Mouse (Mus musculus) heart, embryonic 15.5 days (tissue): ENCODE data around the gene Rmi1. TPM values are rescaled to one million over a fixed set of nuclear protein-coding genes. Genes with fewer than 3 reads are reported as not detected.
"Not testable (repeated sequence)": the region's sequence is repeated elsewhere in the genome, so short reads cannot be mapped to it uniquely, and the experiment has no call there.

Experiments
- ATAC-seq: fragments of 200-750 bp; cut with Nextera tagmentation; replicated peaks from 2 replicates; pipeline ENCODE4 v1.8.0; 2017; ENCODE audit warnings: low read depth, moderate TSS enrichment; ENCODE audit not compliant: insufficient number of reproducible peaks, insufficient read depth, low FRiP score
- H3K27ac ChIP-seq: fragments of 300-500 bp; sonication (generic); 2 replicates; pipeline ENCODE4 v1.5.1; 2015; ENCODE audit warnings: mild to moderate bottlenecking, inconsistent platforms
- H3K27me3 ChIP-seq: fragments of 300-500 bp; sonication (generic); 2 replicates; pipeline ENCODE4 v1.6.1; 2015; ENCODE audit warnings: inconsistent platforms
- H3K36me3 ChIP-seq: fragments of 300-500 bp; sonication (generic); 2 replicates; pipeline ENCODE4 v1.6.1; 2015; ENCODE audit warnings: mild to moderate bottlenecking, inconsistent platforms
- H3K4me1 ChIP-seq: fragments of 300-500 bp; sonication (generic); replicated peaks from 2 replicates; pipeline ENCODE4 v1.6.1; 2015; ENCODE audit warnings: inconsistent platforms
- H3K4me2 ChIP-seq: fragments of 300-500 bp; sonication (generic); 2 replicates; pipeline ENCODE4 v1.6.1; 2015; ENCODE audit warnings: inconsistent platforms, mild to moderate bottlenecking, moderate library complexity
- H3K4me3 ChIP-seq: fragments of 300-500 bp; sonication (generic); 2 replicates; pipeline ENCODE4 v1.5.1; 2015; ENCODE audit warnings: mild to moderate bottlenecking, inconsistent platforms
- H3K9ac ChIP-seq: fragments of 300-500 bp; sonication (generic); 2 replicates; pipeline ENCODE4 v1.6.1; 2015; ENCODE audit warnings: mild to moderate bottlenecking, inconsistent platforms
- H3K9me3 ChIP-seq: fragments of 300-500 bp; sonication (generic); replicated peaks from 2 replicates; pipeline ENCODE4 v1.6.1; 2016; ENCODE audit warnings: inconsistent platforms
- WGBS: fragments of 180-500 bp; shearing (Covaris S2); methylation state at CpG from one replicate; pipeline ENCODE4 v1.1.7; 2015; ENCODE audit warnings: mixed read lengths; 5-methylcytosine and 5-hydroxymethylcytosine counted together
- polyA plus RNA-seq: library from polyadenylated mRNA; unstranded; fragments of >200 nt; fragmentation: Nextera tagmentation; extraction: Ambion mirVana; gene quantifications from 2 replicates; pipeline ENCODE4 v1.2.1, GENCODE M21; 2015

Gene Rmi1
- polyA plus RNA-seq, 1 experiment from 2014 or later: 18.5 TPM

DNA sequence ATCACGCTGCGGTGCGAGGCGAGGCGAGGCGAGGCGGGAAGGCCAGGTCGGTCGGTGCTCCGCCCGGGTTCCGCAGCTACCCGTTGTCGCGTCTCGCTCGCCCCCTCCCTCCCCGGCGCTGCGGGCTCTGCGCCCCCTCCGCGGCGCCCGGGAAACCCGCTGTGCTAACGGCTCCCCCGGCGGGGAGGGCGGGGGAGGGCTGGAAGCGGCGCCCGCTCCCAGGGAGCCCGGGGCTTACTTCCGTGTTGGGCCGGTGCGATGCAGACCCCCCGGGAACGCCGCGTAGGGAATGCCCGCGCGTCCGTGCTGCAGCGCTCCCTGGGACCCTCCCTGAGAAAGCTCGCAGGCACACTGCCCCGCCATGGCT lies 679 bp downstream of the Rmi1 start:
- ATAC-seq: peak; percentile 69
- no peaks in the 10 kb centered on the region for H3K27me3 ChIP-seq
- H3K4me2 ChIP-seq: peak overlapping the region; percentile 64
- H3K27ac ChIP-seq: peak overlapping the region; percentile 100
- under 1% methylated on average over 46 of the region's 48 CpGs for WGBS
- peaks cover 11% of the 10 kb centered on the region for H3K36me3 ChIP-seq
- peak overlapping the region; percentile 100 for H3K4me3 ChIP-seq
- no peaks in the 10 kb centered on the region for H3K9me3 ChIP-seq
- H3K4me1 ChIP-seq: peaks cover 8% of the 10 kb centered on the region
- H3K9ac ChIP-seq: peak overlapping the region; percentile 100

DNA sequence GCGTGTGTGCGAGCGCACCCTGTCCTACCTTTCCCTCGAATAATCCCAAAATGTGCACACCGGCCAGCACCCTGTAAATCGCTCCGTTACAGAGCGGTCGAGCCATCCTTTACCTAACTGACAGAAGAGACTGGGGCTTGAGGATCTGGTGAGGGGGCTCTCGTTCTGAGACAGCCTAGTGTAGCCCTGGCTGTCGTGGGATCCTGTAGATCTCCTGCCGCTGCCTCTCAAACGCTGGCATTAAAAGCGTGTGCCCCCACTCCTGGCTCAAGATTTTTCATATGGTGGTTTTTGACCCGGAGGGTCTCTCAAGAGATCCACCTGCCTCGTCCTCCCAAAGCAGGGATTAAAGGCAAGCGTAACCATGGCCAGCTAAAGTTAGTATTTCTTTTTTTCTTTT lies 1.2 kb downstream of the Rmi1 start, which contains the start of gene Hnrnpk:
Gene Hnrnpk (minus strand): TSS at position 101 of the 400 bp plus-strand sequence.
- H3K4me1 ChIP-seq, H3K9me3 ChIP-seq, ATAC-seq, H3K36me3 ChIP-seq, H3K27me3 ChIP-seq: not testable (repeated sequence)
- peak within 1 kb of the TSS; percentile 100 for H3K9ac ChIP-seq
- H3K4me2 ChIP-seq: peak within 1 kb of the TSS; percentile 64
- H3K4me3 ChIP-seq: peak within 1 kb of the TSS; percentile 100
- peak within 1 kb of the TSS; percentile 100 for H3K27ac ChIP-seq
- 7% methylated on average over 17 of the region's 17 CpGs for WGBS

DNA sequence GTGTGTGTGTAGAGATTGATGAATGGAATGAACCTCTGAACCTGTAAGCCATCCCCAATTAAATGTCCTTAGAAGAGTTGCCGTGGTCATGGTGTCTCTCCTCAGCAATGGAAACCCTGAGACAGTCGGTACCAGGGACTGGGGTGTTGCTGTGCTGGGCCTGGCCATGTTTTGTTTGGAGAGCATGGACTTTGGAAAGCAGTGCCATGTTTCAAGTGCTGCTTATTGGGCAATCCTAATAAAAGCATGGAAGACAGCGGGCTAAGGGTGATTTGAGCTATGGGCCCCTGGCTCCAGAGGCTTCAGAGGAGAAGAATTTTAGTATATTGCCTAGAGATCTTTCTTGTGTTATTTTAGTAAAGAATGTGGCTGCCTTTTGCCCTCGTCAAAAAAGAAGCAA lies 9.0 kb downstream of the Rmi1 start:
- Histone ChIP-seq H3K9ac (no peak overlapping the region), H3K27me3 (no peaks in the 10 kb centered on the region), H3K9me3 (peaks cover 5% of the 10 kb centered on the region; the same call in 1 of the 2 replicates), H3K27ac (no peak overlapping the region), H3K36me3 (peaks cover 14% of the 10 kb centered on the region; the same call in 1 of the 2 replicates), H3K4me1 (0 out of 2 replicates have a peak, but pooled peaks cover 7% of the 10 kb centered on the region), H3K4me2 (no peak overlapping the region), H3K4me3 (no peak overlapping the region)
- WGBS: 92% methylated on average over 4 of the region's 4 CpGs
- no peak for ATAC-seq

DNA sequence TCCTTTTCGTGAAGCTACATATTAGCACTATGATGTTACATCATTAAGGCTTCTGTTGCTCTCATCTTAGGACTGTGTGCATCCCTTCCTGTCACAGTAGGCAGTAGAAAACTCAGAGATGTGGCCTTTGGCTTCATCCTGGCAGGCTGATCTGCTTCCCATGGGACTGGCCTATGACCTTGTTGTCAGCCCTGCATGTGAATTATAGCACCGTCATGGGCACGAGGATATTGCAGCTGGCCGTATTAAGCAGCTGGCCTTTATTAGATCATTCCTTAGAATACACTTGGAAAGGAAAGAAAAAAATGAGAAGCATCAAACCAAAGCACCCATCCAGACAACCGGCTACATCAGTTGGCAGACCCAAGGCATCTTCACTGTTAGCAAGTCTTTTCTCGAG lies 13.3 kb downstream of the Rmi1 start:
- 80% methylated on average over 6 of the region's 6 CpGs for WGBS
- Histone ChIP-seq H3K27me3 (no peaks in the 10 kb centered on the region), H3K36me3 (peaks cover 10% of the 10 kb centered on the region; the same call in 1 of the 2 replicates), H3K4me1 (0 out of 2 replicates have a peak, but pooled peaks cover 8% of the 10 kb centered on the region), H3K9ac (no peak overlapping the region), H3K27ac (no peak overlapping the region), H3K9me3 (peaks cover 5% of the 10 kb centered on the region; the same call in 1 of the 2 replicates), H3K4me2 (no peak overlapping the region), H3K4me3 (no peak overlapping the region)
- no peak for ATAC-seq

DNA sequence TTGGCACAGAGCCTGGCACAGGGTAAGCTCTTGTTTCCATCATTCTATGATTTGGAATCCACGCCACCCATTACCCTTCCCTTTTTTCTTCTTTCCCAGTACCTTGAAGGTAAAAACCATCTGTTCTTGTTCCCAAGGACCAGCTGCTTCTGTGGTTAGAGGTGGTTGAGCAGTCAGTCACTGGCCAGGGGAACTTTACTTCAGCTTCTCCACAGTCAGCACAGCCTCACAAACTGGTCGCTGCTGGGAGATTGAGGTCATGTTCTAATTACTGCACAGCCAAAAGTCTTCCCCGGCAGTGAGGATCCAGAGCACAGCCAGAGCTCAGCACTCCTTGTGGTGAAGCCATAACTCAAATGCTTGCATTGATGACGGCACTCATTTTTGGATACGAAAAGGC lies 13.8 kb downstream of the Rmi1 start:
- no peak overlapping the region for H3K9ac ChIP-seq
- H3K36me3 ChIP-seq: peaks cover 7% of the 10 kb centered on the region; the same call in 1 of the 2 replicates
- H3K9me3 ChIP-seq: peaks cover 5% of the 10 kb centered on the region; the same call in 1 of the 2 replicates
- H3K4me1 ChIP-seq: 0 out of 2 replicates have a peak, but pooled peaks cover 8% of the 10 kb centered on the region
- no peaks in the 10 kb centered on the region for H3K27me3 ChIP-seq
- ATAC-seq: no peak
- no peak overlapping the region for H3K4me3 ChIP-seq
- no peak overlapping the region for H3K27ac ChIP-seq
- no peak overlapping the region for H3K4me2 ChIP-seq
- WGBS: 60% methylated on average over 5 of the region's 5 CpGs

DNA sequence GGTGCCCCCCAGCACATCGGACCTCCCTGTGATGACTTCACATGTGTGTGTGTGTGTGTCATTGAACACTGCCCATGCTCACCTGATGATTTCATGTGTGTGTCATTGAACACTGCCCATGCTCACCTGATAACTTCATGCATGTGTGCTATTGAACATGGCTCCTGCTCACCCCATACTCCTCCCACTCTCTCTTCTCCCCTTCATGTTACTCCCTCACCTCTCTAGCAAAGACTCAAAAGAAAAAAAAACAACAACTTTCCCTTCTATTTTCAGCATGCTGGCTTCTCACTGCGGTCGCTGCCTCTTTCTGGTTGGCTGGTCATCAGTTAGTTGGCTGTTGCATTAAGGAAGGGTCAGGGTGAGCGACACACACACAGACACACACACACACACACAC lies 16.6 kb downstream of the Rmi1 start:
- no peaks in the 10 kb centered on the region for H3K9me3 ChIP-seq
- no peak overlapping the region for H3K4me3 ChIP-seq
- H3K9ac ChIP-seq: no peak overlapping the region
- peaks cover 20% of the 10 kb centered on the region for H3K4me1 ChIP-seq
- ATAC-seq: no peak
- no peaks in the 10 kb centered on the region for H3K36me3 ChIP-seq
- H3K4me2 ChIP-seq: no peak overlapping the region
- no peak overlapping the region for H3K27ac ChIP-seq
- H3K27me3 ChIP-seq: no peaks in the 10 kb centered on the region
- WGBS: 74% methylated on average over 4 of the region's 4 CpGs

DNA sequence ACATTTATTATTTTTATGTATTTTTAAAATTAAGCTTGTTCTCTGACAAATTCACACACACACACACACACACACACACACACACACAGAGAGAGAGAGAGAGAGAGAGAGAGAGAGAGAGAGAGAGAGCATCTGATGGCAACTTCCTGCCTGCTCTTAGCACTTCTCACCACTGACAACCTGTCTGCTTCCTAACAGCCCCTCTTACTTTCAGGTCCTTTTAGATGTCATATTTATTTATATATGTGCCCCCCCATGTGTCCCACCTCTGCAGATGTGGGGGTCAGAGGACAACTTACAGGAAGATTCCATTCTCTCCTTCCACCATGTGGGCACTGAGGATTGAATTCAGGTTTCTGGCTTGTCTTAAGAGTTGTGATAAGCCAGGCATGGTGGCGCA lies 17.2 kb downstream of the Rmi1 start:
- Histone ChIP-seq H3K27me3 (no peaks in the 10 kb centered on the region), H3K4me3 (no peak overlapping the region), H3K36me3 (no peaks in the 10 kb centered on the region), H3K27ac (no peak overlapping the region), H3K9me3 (no peaks in the 10 kb centered on the region), H3K4me1 (peaks cover 22% of the 10 kb centered on the region), H3K4me2 (no peak overlapping the region), H3K9ac (no peak overlapping the region)
- ATAC-seq: no peak
- WGBS: 93% methylated on average over 1 of the region's 1 CpGs

DNA sequence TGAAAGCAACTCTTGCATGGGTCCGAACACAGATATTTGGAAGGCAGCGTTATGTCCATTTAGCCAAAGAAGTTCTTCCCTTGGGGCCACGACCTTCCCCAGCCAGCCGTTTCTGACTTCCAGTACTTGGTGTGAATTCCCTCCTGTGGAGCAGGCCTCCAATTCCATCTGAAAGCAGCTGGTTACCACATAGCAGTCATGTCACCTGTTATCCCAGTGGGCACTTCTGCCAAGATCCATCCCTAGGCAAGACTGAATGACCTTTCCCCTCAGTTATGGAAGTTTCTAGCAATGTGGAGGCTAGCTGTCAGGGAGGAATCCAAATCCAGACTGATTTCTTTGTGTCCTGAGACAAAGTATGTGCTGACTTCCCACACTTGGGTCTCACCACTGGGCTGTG lies 19.0 kb downstream of the Rmi1 start:
- no peak overlapping the region for H3K4me3 ChIP-seq
- no peak overlapping the region for H3K4me2 ChIP-seq
- H3K27ac ChIP-seq: no peak overlapping the region
- H3K27me3 ChIP-seq: no peaks in the 10 kb centered on the region
- 77% methylated on average over 4 of the region's 4 CpGs for WGBS
- no peaks in the 10 kb centered on the region for H3K36me3 ChIP-seq
- no peak overlapping the region for H3K9ac ChIP-seq
- ATAC-seq: no peak
- no peaks in the 10 kb centered on the region for H3K9me3 ChIP-seq
- peaks cover 15% of the 10 kb centered on the region for H3K4me1 ChIP-seq

DNA sequence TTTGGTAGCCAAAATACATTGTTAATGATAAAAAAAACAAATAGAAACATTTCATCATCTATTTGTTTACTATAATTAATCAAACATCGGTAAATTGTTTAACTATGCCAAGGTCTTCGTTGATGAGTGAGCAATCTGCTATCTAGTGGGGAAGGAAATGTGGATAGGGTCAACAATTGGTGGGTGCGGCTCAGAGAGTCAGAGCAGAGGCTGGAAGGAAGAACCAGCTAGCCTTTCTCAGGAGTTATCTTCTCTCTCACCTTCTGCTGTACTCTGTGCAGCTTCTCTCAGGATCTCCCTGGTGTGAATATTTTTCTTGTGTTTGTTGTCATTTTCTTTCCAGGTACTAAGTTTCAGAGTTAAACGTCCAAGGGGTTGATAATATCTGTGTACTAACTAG lies 20.2 kb downstream of the Rmi1 start:
- no peak overlapping the region for H3K9ac ChIP-seq
- H3K27me3 ChIP-seq: no peaks in the 10 kb centered on the region
- WGBS: 64% methylated on average over 4 of the region's 4 CpGs
- H3K4me2 ChIP-seq: no peak overlapping the region
- no peak overlapping the region for H3K4me3 ChIP-seq
- ATAC-seq: no peak
- H3K9me3 ChIP-seq: no peaks in the 10 kb centered on the region
- no peak overlapping the region for H3K27ac ChIP-seq
- H3K36me3 ChIP-seq: no peaks in the 10 kb centered on the region
- peaks cover 14% of the 10 kb centered on the region for H3K4me1 ChIP-seq

DNA sequence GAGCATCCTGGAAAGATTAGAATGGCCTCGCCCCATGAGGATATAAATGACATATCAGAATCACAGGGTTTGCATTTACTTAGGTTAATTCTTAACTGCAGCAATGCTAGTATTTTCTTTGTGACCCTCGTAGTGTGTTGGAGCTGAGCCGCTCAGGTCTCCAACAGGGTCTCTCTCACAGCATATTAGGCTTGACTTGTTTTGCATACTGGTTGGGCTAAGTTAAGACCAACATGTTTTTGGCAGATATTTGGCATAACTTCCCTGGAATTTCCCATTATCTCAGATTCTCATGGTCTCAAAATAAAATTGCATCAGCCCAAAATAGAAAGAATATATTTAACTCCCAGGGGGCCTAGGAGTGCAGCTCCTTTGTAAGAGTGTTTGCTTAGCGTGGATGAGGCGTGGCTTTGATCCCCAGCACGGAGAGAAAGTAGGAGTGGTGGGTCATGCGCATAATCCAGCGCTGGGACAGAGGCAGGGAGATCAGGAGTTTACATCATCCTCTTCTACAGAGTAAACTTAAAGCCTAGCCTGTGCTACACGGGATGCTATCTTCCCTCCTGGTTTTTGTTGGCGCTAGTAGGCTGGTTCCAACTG lies 21.1 kb downstream of the Rmi1 start:
- no peak overlapping the region for H3K9ac ChIP-seq
- ATAC-seq: peak; percentile 80
- WGBS: 31% methylated on average over 10 of the region's 10 CpGs

DNA sequence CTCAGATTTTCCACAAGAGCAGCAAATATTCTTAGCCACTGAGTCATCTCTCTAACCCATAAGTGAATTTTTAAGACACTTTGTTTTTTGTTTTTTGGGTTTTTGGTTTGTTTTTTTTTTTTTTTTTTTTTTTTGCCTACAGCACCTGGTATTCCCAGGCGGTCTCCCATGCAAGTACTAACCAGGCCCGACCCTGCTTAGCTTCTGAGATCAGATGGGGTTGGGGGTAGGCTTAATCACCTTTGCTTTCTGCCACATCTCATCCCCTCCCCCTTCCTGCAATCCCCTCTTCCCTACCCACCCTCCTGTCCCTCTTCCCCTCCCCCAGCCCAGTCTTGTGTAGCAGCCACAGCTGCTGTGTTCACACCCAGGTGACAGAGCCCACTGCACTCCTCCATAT lies 37.7 kb downstream of the Rmi1 start:
- Histone ChIP-seq H3K4me3 (no peak overlapping the region), H3K4me1 (no peaks in the 10 kb centered on the region), H3K36me3 (no peaks in the 10 kb centered on the region), H3K27ac (no peak overlapping the region), H3K27me3 (no peaks in the 10 kb centered on the region), H3K9me3 (no peaks in the 10 kb centered on the region), H3K9ac (no peak overlapping the region), H3K4me2 (no peak overlapping the region)
- WGBS: 69% methylated on average over 2 of the region's 2 CpGs
- ATAC-seq: no peak

More for the DNA sequence above, 21.1 kb downstream of the Rmi1 start:
- Histone ChIP-seq H3K27ac (peak overlapping the region; percentile 59), H3K4me2 (peak overlapping the region; percentile 10; the same call in 1 of the 2 replicates), H3K27me3 (no peaks in the 10 kb centered on the region), H3K9me3 (no peaks in the 10 kb centered on the region), H3K4me3 (no peak overlapping the region), H3K36me3 (no peaks in the 10 kb centered on the region), H3K4me1 (peaks cover 14% of the 10 kb centered on the region)

DNA sequence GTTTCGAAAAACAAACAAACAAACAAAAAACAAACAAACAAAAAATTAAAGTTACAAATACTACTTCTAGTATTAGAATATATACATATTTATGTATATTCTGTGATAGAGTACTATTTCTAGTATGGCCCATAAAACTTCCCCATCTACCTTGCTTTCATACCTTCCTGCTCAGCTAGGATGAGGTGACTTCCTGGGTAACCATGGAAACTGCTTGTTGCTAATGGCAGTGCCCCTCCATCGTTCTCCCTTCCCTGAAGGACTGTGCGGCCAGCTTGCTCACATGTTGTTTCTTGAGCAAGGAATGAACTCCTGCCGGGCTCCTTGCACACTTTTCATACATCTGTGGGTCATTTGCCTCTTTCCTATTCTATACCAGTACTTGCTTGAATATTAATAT lies 41.3 kb downstream of the Rmi1 start:
- Histone ChIP-seq H3K27ac (no peak overlapping the region), H3K27me3 (no peaks in the 10 kb centered on the region), H3K4me1 (no peaks in the 10 kb centered on the region), H3K9me3 (no peaks in the 10 kb centered on the region), H3K4me2 (no peak overlapping the region), H3K36me3 (no peaks in the 10 kb centered on the region), H3K9ac (no peak overlapping the region), H3K4me3 (no peak overlapping the region)
- ATAC-seq: no peak
- 74% methylated on average over 4 of the region's 4 CpGs for WGBS
